Mouse (Mus musculus) NIH3T3 (cell line): ENCODE measurements around the gene Myo1e.
A peak's percentile ranks its signal among the peaks of the same experiment; 100 is the strongest.

Experiments used
- DNase-seq: peaks from one replicate; pipeline ENCODE4 v3.0.0-alpha.2; 2012; ENCODE audit warnings: low read depth

The Myo1e gene

GRCm38 (mm10) chr9:70223142-70223541 lies 16.0 kb downstream of the Myo1e start:
- no peak for DNase-seq

- DNase-seq, result no peak
These were observed 16.9 kb downstream of the Myo1e start for GRCm38 (mm10) chr9:70224046-70224445.

- DNase-seq, result no peak
These were observed 19.2 kb downstream of the Myo1e start for GRCm38 (mm10) chr9:70226359-70226758.

DNA sequence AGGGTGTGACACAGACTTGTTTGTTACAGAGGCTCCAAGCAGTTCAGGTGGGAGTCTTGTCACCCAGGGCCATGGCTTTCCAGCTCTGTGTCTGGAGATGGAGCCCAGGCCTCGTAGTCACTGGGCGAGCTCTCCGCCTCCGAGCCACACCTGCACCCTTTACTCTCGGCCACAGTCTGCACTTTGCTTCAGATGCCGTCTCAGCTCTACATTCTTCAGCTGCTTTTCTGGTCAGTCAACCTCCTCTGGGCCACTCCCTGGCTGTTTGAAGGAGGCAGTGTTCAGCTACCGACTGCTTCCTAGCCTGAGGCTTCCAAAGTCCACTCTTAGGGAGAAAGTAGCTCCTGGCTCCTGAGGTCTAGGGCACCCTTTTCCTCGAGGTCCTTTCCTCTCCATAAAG lies 22.7 kb downstream of the Myo1e start:
- DNase-seq, result peak; percentile 42

DNA sequence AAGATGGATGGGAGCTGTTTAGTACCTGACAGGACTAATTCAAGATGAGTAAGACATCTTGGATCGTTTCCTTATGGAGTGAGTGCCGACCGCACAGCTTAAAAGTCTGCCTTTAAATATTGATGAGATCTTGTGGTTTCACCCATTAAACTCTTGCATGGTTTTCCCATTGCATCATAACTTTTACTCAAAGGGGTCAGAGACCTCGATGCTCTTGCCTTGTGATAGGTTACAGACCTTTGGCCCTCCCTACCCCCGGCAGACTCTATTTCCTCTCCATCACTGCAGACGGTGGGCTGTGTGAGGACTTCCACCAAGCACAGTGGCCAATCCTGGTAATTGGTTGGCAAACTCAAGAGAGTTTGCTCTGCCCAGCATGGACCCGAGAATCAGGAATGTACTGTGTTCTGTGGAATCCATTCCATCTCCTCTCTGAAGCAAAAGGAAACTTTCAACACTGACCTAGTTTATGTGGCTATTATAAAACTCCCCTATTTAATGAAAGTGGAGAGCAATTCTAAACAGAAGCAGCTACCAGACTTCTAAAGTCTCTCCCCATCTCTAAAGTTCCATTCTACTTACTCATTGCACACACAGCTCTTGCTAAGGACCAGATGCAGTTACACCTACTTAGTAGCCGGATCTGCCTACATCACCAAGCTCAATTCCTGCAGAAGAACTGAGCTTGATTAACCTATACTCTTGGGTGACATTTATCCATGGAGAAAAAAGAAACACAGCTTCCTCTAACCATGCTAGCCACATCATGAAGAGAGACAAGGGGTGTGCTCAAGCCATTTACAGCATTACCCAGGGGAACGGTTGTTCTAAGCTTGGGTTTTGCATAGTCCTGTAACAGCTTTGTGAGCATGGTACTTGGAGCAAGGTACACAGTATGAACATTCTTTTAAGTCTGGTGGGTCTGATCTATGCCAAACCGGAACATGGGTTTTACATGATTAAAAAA lies 25.2 kb downstream of the Myo1e start:
- DNase-seq, result peak; percentile 16

GRCm38 (mm10) chr9:70237136-70237535 lies 30.0 kb downstream of the Myo1e start:
- DNase-seq, result no peak

DNA sequence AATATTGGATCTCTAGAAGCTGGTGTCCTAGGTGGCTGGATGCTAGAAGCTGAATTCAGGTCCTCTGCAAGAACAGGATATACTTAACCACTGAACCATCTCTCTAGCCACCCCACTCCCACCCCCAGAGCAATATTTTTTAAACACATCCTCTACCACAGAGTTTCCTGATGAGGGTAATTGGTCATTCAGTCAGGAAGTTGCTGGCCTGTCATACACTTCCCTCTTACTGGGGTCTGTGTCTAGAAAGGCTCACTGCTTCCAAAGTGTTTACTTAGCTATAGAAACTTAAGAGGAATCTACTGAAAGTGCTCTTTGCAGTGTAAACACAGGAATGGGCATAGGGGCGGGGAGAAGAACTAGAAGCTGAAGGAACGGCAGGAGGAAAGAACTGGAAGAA lies 30.4 kb downstream of the Myo1e start:
- no peak for DNase-seq

DNA sequence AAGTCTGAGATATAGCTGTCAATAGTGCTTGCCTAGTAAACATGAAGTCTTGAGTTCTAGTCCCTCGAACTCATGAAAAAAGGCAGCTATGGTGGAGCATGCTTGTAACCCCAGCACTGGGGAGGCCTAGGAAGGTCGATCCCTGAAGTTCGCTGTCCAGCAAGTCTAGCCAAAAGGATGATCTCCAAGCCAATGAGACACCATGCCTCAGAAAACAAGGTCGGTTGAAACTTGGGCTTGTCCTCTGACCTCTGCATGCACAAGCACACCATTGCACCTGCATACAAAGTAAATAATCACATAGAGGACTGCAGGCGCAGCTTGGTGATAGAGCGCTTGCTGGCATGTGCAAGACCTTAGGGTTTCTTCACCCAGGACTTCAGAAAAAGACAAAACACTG lies 31.2 kb downstream of the Myo1e start:
- no peak for DNase-seq

DNA sequence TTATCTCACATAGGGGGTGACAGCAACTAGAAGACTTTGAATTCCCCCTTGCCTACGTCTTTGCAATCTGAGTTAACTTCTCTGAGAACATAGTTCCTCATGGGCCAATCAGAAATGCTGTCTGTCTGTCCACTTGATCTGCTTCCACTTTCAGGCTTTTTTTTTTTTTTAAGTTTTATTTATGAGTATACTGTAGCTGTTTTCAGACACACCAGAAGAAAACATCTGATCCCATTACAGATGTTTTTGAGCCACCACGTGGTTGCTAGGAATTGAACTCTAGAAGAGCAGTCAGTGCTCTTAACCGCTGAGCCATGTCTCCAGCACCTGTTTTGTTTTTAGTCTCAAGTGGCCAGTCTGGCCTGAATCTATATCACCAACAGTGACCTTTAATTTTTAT lies 32.1 kb downstream of the Myo1e start:
- DNase-seq, result no peak

DNA sequence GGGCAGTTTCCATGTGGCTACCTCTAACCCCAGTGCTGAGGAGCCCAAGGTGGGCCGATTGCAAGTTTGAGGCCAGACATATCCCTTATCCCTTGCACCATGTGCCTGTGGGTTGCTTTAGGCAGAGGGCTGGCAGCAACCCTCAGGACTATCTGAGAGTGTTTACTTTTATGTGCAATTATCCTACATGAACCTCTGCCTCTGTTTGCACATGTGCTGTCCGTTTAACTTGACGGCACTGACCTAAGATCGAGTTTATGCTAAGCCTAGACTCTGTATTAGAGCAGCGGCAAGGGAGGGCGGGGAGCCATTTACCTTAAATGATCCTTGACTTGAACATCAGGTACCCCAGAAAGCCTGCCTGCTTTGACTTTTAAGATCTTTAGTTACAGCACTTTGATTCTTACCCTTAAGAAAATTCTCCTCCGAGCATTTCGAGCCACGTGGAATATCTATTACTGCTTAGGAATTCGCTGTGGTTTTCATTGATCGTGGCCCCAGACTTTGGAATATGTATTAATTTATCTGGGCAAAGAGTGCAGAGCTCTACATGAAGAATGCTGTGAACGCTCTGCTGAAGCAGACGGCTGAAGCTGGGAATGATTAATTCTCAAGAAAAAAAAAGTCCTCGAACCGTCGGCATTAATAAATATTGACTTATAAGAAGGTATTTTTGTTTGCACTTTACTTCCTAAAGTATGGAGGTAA lies 33.7 kb downstream of the Myo1e start:
- DNase-seq, result peak; percentile 45

DNA sequence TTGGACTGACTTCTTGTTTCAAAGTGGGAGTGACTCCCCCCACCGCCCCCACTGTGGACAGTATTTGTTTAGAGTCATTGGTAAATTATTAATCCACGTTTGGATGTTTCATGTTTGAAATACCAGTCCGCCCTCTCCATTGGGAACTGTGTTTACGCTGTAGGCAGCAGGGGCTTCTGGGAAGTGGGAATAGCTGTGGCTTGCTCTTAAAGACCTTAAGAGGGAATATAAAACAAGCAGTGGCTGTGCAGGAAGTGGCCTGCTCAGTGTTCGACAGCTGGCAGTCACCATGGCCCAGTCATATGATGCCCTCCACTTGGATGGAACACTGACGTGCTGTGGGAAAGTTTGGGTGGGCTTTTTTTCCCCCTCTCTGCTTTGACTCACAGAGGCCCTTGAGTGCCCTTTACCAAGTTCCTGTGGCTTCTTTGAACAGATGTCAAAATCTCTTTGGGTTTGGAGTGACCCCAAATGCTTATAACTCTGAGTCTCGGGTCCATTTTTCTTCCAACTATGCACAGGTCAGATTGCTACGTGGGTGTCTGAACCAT lies 34.3 kb downstream of the Myo1e start:
- peak; percentile 65 for DNase-seq

DNA sequence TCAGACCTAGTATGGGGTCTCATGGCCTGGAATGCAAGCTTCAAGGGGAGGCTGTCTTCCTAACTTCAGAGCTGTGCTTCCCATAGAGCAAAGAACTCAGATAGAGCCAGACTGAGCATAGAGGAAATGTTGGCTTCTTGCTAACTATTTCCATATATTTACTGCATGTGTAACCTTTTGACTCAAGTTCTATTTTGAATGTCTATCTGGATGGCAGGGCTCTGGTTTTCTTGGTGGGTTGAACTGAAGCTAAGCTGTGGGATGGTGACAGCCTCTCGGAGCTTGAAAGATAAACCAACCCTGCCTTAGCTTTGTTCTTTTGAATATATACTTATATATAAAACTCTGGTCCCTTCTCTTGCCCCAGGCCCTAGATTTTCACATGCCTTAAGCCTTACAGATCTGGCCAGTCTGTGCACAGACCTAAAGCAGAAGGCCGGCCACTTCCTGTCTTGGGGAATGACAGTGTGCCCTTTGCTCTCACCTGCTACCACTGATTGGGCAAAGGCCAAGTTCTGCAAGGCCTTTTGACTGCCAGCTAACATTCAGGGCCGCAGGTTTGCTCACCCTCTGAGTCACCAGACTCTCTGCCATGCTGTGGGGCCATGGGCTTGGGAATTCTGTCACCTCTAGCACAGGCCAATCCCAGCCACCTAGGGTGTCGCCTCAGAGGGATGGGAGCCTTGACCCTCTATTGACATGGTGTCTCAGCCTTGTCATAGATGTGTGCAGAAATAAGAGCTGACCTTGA lies 35.1 kb downstream of the Myo1e start:
- DNase-seq, result peak; percentile 17

GRCm38 (mm10) chr9:70243241-70243640 lies 36.1 kb downstream of the Myo1e start:
- no peak for DNase-seq

- no peak for DNase-seq
These were observed 36.6 kb downstream of the Myo1e start for GRCm38 (mm10) chr9:70243708-70244107.

GRCm38 (mm10) chr9:70244115-70244514 lies 37.0 kb downstream of the Myo1e start:
- no peak for DNase-seq

DNA sequence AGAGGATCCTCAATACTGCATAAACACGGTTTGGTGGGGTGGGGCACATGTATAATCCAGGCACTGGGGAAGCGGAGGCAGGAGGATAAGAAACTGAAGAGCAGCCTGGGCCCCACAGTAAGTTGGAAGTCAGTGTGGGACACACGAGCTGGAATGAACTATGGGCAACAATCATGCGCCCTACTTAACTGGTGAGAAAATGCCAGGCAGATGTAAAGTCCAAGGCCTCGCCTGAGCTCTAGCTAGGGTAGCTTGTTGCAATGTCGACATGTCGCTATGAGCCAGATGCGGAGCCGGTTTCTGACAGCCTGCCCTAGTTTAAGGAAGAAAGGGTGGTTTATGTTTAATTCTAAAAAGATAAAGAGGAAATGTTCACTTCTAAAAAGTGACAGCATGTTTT lies 37.9 kb downstream of the Myo1e start:
- no peak for DNase-seq

GRCm38 (mm10) chr9:70246427-70246826 lies 39.3 kb downstream of the Myo1e start:
- DNase-seq, result no peak

DNA sequence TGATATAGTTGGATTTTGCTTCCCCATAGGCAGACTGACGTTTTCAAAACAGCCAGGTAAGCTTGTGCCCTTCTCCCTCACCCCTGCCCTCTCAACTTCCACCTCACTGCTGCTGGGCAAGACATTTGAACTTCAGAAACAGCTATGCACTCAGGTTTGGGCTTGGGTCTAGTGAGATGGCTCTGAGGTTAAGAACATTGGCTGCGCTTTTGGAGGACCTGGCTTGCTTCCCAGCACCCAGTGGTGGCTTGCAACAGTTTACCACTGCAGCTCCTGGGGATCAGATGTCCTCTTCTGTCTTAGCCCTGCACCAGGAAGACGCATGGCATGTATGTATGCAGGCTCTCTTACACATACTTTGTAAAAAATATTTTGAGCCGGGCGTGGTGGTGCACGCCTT lies 40.9 kb downstream of the Myo1e start:
- no peak for DNase-seq

DNA sequence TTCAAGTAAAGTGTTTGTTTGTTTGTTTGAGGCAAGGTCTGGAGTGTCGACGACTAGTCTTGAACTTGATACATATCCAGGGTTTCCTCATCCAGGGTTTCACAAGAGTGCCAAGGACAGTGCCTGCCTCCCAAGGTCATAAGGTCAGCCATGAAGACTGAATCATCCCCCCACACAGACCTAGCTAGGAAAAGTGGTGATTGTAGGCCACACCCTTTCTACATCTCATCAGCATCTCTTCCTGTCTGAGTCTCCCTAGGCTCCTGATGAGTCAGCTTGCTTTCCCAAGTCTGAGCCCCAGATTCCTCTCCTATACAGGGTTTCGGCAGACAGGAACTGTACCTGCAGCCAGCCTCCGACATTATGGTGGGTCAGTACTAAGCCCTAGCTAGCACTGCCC lies 41.7 kb downstream of the Myo1e start:
- DNase-seq, result peak; percentile 68

- peak; percentile 49 for DNase-seq
These were observed 42.9 kb downstream of the Myo1e start for GRCm38 (mm10) chr9:70249881-70250681.

GRCm38 (mm10) chr9:70251441-70251985 lies 44.4 kb downstream of the Myo1e start:
- no peak for DNase-seq
